Mouse (Mus musculus): Measurements from ENCODE around the gene 2310034C09Rik. TPM values are rescaled to one million over a fixed set of nuclear protein-coding genes. Genes with fewer than 3 reads are reported as not detected.
"Not testable (repeated sequence)": the region's sequence is repeated elsewhere in the genome, so short reads cannot be mapped to it uniquely, and the experiment has no call there.

Gene 2310034C09Rik
- polyA plus RNA-seq (2015; fragmentation: Nextera tagmentation; extraction: Ambion mirVana), result not detected in 2 replicates

- not testable (repeated sequence) for H3K4me3 ChIP-seq (replicated peaks); H3K27ac ChIP-seq; H3K27me3 ChIP-seq; H3K9ac ChIP-seq (replicated peaks); H3K4me2 ChIP-seq (replicated peaks); H3K4me1 ChIP-seq (replicated peaks); H3K36me3 ChIP-seq; H3K9me3 ChIP-seq; ATAC-seq
- WGBS, result 90% methylated on average over 3 of the region's 3 CpGs
These were observed at the start of gene 2310034C09Rik for GRCm38 (mm10) chr16:88758547-88758946. Gene 2310034C09Rik (plus strand): TSS chr16:88758847.

- Histone ChIP-seq H3K9me3 (no peaks in the 10 kb centered on the region), H3K4me1 (replicated peaks) (no peaks in the 10 kb centered on the region), H3K27ac (no peak overlapping the region), H3K9ac (replicated peaks) (no peak overlapping the region), H3K4me2 (replicated peaks) (no peak overlapping the region), H3K36me3 (no peaks in the 10 kb centered on the region), H3K27me3 (no peaks in the 10 kb centered on the region), H3K4me3 (replicated peaks) (no peak overlapping the region)
- no peak for ATAC-seq
- WGBS, result 83% methylated on average over 4 of the region's 4 CpGs
These were observed 47.9 kb upstream of the 2310034C09Rik start for GRCm38 (mm10) chr16:88710757-88711156.

GRCm38 (mm10) chr16:88711245-88711644 lies 47.4 kb upstream of the 2310034C09Rik start:
- H3K9me3 ChIP-seq, result no peaks in the 10 kb centered on the region

GRCm38 (mm10) chr16:88716549-88716948 lies 42.1 kb upstream of the 2310034C09Rik start:
- ATAC-seq, result no peak
- H3K36me3 ChIP-seq, result no peaks in the 10 kb centered on the region
- H3K9ac ChIP-seq (replicated peaks), result no peak overlapping the region
- H3K4me3 ChIP-seq (replicated peaks), result no peak overlapping the region
- no peaks in the 10 kb centered on the region for H3K27me3 ChIP-seq
- H3K4me1 ChIP-seq (replicated peaks), result no peaks in the 10 kb centered on the region
- no peaks in the 10 kb centered on the region for H3K9me3 ChIP-seq
- no peak overlapping the region for H3K27ac ChIP-seq
- H3K4me2 ChIP-seq (replicated peaks), result no peak overlapping the region

More at GRCm38 (mm10) chr16:88711245-88711644, 47.4 kb upstream of the 2310034C09Rik start:
- H3K4me3 ChIP-seq (replicated peaks), result no peak overlapping the region
- H3K4me1 ChIP-seq (replicated peaks), result no peaks in the 10 kb centered on the region
- no peak for ATAC-seq
- WGBS, result 87% methylated on average over 6 of the region's 6 CpGs
- H3K27ac ChIP-seq, result no peak overlapping the region
- no peaks in the 10 kb centered on the region for H3K27me3 ChIP-seq
- no peak overlapping the region for H3K4me2 ChIP-seq (replicated peaks)
- no peak overlapping the region for H3K9ac ChIP-seq (replicated peaks)
- no peaks in the 10 kb centered on the region for H3K36me3 ChIP-seq

GRCm38 (mm10) chr16:88720031-88720430 lies 38.6 kb upstream of the 2310034C09Rik start:
- no peak for ATAC-seq
- Histone ChIP-seq H3K9me3 (no peaks in the 10 kb centered on the region), H3K4me2 (replicated peaks) (no peak overlapping the region), H3K27ac (no peak overlapping the region), H3K9ac (replicated peaks) (no peak overlapping the region), H3K27me3 (no peaks in the 10 kb centered on the region), H3K36me3 (no peaks in the 10 kb centered on the region), H3K4me3 (replicated peaks) (no peak overlapping the region), H3K4me1 (replicated peaks) (no peaks in the 10 kb centered on the region)
- 5% methylated on average over 1 of the region's 1 CpGs for WGBS

GRCm38 (mm10) chr16:88728812-88729275 lies 29.8 kb upstream of the 2310034C09Rik start, which contains the start of gene Krtap13-1:
Gene Krtap13-1 (plus strand): TSS chr16:88728862.
- no peak within 1 kb of the TSS for H3K27ac ChIP-seq
- no peak within 1 kb of the TSS for H3K4me2 ChIP-seq (replicated peaks)
- H3K4me3 ChIP-seq (replicated peaks), result no peak within 1 kb of the TSS
- no peaks in the 10 kb centered on the region for H3K4me1 ChIP-seq (replicated peaks)
- no peak for ATAC-seq
- H3K27me3 ChIP-seq, result no peaks in the 10 kb centered on the region
- no peaks in the 10 kb centered on the region for H3K36me3 ChIP-seq
- 91% methylated on average over 4 of the region's 4 CpGs for WGBS
- H3K9ac ChIP-seq (replicated peaks), result no peak within 1 kb of the TSS
- no peaks in the 10 kb centered on the region for H3K9me3 ChIP-seq

GRCm38 (mm10) chr16:88735391-88735790 lies 23.3 kb upstream of the 2310034C09Rik start:
- ATAC-seq, result no peak
- 70% methylated on average over 2 of the region's 2 CpGs for WGBS
- no peak overlapping the region for H3K4me3 ChIP-seq (replicated peaks)
- H3K36me3 ChIP-seq, result no peaks in the 10 kb centered on the region
- no peak overlapping the region for H3K9ac ChIP-seq (replicated peaks)
- H3K9me3 ChIP-seq, result no peaks in the 10 kb centered on the region
- H3K4me1 ChIP-seq (replicated peaks), result no peaks in the 10 kb centered on the region
- no peak overlapping the region for H3K27ac ChIP-seq
- H3K27me3 ChIP-seq, result no peaks in the 10 kb centered on the region
- no peak overlapping the region for H3K4me2 ChIP-seq (replicated peaks)

- Histone ChIP-seq H3K4me3 (replicated peaks) (no peak overlapping the region), H3K27me3 (no peaks in the 10 kb centered on the region), H3K27ac (0 out of 2 replicates have a peak overlapping the region, but pooled peaks have one; percentile 5), H3K4me2 (replicated peaks) (no peak overlapping the region), H3K9ac (replicated peaks) (no peak overlapping the region), H3K36me3 (no peaks in the 10 kb centered on the region), H3K9me3 (no peaks in the 10 kb centered on the region), H3K4me1 (replicated peaks) (no peaks in the 10 kb centered on the region)
- ATAC-seq, result peak; percentile 50; the same call in 1 of the 2 replicates
- 54% methylated on average over 4 of the region's 4 CpGs for WGBS
These were observed 13.8 kb upstream of the 2310034C09Rik start for GRCm38 (mm10) chr16:88744750-88745340.

- H3K4me1 ChIP-seq (replicated peaks), result no peaks in the 10 kb centered on the region
- no peaks in the 10 kb centered on the region for H3K27me3 ChIP-seq
- no peaks in the 10 kb centered on the region for H3K9me3 ChIP-seq
- no peak overlapping the region for H3K4me2 ChIP-seq (replicated peaks)
- WGBS, result 72% methylated on average over 4 of the region's 4 CpGs
- no peaks in the 10 kb centered on the region for H3K36me3 ChIP-seq
- ATAC-seq, result no peak
- no peak overlapping the region for H3K4me3 ChIP-seq (replicated peaks)
- no peak overlapping the region for H3K27ac ChIP-seq
- H3K9ac ChIP-seq (replicated peaks), result no peak overlapping the region
These were observed 10.7 kb upstream of the 2310034C09Rik start for GRCm38 (mm10) chr16:88747943-88748342.

GRCm38 (mm10) chr16:88751535-88751934 lies 7.1 kb upstream of the 2310034C09Rik start, which contains the start of gene Krtap13:
Gene Krtap13 (minus strand): TSS chr16:88751635.
- not testable (repeated sequence) for H3K36me3 ChIP-seq; H3K4me1 ChIP-seq (replicated peaks); H3K27ac ChIP-seq; H3K4me2 ChIP-seq (replicated peaks); H3K27me3 ChIP-seq; H3K4me3 ChIP-seq (replicated peaks); H3K9me3 ChIP-seq; H3K9ac ChIP-seq (replicated peaks); ATAC-seq
- WGBS, result 95% methylated on average over 3 of the region's 3 CpGs

GRCm38 (mm10) chr16:88774106-88774505 lies 15.5 kb downstream of the 2310034C09Rik start, which contains the start of gene 2310057N15Rik:
Gene 2310057N15Rik (minus strand): TSS chr16:88774206.
- no peaks in the 10 kb centered on the region for H3K4me1 ChIP-seq (replicated peaks)
- WGBS, result 95% methylated on average over 2 of the region's 2 CpGs
- H3K27ac ChIP-seq, result no peak within 1 kb of the TSS
- H3K27me3 ChIP-seq, result no peaks in the 10 kb centered on the region
- H3K4me2 ChIP-seq (replicated peaks), result no peak within 1 kb of the TSS
- H3K36me3 ChIP-seq, result no peaks in the 10 kb centered on the region
- no peak within 1 kb of the TSS for H3K4me3 ChIP-seq (replicated peaks)
- H3K9ac ChIP-seq (replicated peaks), result no peak within 1 kb of the TSS
- no peaks in the 10 kb centered on the region for H3K9me3 ChIP-seq
- ATAC-seq, result no peak

GRCm38 (mm10) chr16:88777596-88777995 lies 18.9 kb downstream of the 2310034C09Rik start, which contains the start of gene Gm5965:
Gene Gm5965 (plus strand): TSS chr16:88777896.
- Histone ChIP-seq H3K4me1 (replicated peaks) (no peaks in the 10 kb centered on the region), H3K4me3 (replicated peaks) (no peak within 1 kb of the TSS), H3K9ac (replicated peaks) (no peak within 1 kb of the TSS), H3K4me2 (replicated peaks) (no peak within 1 kb of the TSS), H3K36me3 (no peaks in the 10 kb centered on the region), H3K27ac (no peak within 1 kb of the TSS), H3K9me3 (no peaks in the 10 kb centered on the region), H3K27me3 (no peaks in the 10 kb centered on the region)
- 94% methylated on average over 5 of the region's 6 CpGs for WGBS
- ATAC-seq, result no peak
